Mouse (Mus musculus): ENCODE data around the gene Tmem72.
A peak's percentile ranks its signal among the peaks of the same experiment; 100 is the strongest.

Tmem72 gene

DNA sequence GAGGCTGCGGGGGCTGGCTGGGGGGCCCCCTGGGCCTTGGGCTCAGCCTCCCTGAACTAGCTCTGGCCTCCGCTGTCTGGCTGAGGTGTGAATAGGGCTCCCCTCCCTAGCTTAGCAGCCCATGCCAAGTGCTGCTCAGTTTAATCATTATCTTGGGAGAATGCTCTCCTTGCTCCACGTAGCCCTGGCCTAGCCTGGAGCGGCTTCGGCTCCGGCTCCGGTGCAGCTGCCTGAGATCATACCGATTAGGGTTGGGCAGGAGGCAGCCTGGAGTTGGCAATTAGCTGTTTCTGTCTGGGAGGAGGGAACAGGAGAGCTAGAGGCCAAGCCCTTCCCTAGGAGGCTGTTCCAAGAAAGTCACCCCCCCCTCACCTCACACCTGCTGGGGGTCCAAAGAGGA is at the start of gene Tmem72:
Gene Tmem72, minus strand, starts transcription at position 248 of the 400 bp plus-strand sequence.
- no peak for DNase-seq

DNA sequence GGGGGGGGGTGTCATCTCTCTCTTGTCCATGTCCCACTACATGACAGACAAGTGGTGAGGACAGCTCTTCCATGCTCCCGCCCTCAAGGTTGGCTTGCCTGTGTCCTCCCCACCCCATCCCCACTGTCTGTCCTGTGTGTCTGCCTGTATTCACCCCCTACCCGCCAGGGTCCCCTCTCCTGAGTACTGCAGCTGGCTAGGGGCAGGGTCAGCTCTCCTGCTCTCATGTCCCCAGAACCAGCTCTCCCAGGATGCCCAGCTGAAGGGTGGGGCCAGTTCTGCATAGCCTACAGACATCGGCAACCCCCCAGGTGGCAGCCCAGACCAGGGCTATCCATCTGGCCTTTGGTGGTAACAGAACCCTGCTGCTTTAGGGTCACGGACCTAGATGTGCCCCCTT is 47.8 kb upstream of the Tmem72 start:
- DNase-seq: no peak

DNA sequence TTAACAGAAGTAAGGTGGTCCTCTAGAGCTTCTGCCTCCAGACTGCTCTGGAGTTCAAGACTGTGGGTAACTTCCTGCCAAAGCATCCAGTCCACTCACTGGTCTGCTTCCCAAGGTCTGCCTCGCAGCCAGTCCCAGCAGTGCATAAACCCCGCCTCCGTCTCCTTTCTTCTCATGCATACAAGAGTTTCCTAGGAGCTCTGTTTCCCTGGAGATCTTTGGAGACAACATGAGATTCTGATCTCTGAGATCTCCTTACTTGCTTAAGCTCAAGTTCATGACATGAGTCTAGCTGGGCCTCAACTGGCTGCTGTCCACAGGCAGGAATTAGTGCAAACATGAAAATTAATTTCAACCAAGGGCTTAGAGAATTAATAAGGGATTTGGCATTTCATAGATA is 45.6 kb upstream of the Tmem72 start:
- peak; percentile 37 for DNase-seq

DNA sequence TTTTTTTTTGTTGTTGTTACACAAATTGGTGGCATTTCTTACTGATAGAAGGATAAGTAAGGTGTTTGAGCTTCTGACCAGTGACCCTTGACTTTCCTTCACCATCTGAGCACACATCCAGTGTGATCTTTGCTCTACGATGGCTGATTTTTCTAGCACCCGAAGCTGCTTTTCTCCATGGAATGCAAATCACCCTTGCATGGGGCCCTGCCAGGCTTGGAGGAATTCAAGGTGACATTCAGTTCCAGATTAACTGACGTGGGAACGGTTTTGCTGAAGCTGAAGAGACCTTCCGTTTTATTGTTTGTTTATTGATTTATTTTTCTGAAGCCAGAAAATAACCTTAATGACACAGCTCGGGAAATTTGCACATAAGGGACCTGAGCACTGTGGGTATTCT is 43.5 kb upstream of the Tmem72 start:
- no peak for DNase-seq

DNA sequence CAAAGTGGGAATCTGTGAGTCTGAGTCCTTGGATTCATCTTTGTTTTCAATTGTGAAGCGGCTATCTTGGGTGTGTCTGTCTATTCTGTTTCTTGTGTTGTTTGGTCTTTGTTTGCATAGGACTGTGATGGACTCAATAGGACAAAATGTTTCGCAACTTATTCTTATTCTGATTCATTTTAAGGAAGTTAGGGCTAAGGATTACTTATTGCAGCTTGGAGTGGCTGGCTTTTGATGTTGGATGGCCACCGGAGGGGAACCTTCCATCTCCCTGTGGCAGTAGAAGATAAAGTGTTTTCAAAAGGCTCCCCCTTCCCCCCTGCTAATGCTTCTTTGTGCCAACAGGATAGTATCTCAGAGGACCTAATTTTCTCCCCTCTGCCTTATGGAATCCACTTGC is 39.7 kb upstream of the Tmem72 start:
- no peak for DNase-seq

DNA sequence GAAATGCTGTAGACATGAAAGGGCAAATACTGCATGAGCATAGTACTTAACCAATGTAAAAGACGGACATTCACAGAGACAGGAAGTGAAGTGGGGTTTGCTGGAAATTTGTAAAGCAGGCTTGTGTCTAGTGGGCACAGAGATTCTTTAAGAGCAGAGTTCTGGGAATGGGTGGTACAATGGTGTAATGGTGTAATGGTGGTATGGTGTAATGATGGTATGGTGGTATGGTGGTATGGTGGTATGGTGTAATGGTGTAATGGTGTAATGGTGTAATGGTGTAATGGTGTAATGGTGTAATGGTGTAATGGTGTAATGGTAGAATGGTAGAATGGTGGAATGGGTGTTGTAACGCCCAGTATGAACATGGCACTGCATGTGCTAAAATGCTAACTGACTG is 21.3 kb upstream of the Tmem72 start:
- DNase-seq: no peak

DNA sequence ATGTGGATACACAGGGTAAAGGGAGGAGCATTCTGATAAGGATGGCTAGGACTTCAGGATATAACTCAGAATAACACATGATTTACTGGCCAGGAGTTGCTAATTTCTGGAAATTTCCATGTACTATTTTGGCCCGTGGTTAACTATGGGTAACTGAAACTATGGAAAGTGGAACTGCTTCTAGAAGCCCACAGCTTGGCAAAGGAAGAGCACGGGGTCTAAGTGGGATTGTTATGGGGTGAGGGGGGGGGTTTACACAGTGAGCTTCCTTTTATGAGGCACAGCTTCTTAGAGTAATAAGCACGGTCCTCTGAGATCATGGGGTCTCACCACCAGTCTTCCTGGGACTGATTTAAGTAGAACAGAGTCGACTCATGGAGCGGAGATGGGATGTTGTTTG is 18.6 kb upstream of the Tmem72 start:
- no peak for DNase-seq

DNA sequence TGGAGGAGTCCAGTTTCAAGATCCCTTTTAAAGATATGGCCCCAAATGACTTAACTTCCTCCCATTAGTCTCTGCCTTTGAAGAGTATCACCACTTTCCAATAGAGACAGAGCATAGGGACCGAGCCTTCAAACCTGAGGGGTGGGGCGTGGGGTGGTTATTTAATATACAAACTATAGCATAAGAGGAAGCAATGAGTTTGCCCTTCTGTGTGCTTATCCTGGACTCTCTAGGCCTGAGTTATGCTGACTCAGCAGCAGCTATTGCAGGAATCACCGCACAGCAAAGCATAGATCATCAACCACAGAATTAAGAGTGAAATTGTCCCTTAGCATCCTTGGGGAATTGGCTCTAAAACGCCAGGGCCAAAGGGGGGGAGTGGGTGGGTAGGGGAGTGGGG is 16.9 kb upstream of the Tmem72 start:
- no peak for DNase-seq

DNA sequence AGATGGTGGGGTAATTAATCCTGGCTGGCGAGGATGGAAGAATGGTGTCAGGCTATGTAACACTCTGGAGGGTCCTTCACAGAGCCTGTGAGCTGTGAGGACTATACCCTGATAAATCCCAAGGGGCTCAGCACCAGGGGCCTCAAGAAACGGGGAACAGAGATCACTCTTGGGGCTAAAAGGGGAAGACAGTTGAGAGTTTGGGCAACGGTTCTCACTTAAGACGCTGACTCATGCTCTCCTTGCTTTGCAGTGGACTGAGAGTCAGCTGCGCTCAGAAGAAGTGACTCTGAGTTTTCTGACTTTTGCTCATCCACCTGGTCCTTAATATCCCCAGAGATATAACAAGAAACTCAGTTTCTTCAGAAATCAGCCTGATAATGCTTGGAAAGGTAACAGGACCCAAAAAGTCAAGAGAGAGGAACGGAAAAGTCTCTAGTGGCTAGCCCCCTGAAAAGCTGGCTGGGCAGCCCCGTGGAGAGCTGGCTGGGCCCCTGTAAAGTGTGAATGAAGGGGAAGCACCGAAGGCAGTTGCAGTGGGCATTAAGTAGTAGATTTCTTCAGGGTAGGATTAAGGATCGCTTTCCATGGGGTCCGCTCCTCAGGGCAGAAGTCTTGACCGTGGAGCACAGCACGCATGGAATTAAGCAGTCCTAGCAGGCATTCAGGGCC is 7.9 kb upstream of the Tmem72 start:
- no peak for DNase-seq

DNA sequence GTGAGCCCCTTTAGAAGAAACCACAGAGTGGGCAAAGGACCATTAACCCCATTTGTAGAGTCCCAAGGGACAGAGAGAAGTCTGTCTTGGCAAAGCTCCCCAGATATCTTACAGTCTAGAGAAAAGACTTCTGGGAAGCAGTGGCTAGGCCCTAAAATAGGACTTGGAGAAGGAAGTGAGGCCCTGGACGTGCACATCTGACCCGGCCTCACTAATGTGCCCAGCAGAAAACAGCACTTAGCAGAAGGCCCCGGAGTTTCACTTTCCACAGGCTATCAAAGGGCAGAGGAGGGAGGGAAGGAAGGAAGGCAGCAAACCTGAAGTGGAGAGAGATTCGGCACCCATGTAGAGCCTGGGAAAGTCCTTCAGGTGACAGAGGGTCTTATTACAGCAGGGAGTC is 2.2 kb upstream of the Tmem72 start:
- DNase-seq: no peak

DNA sequence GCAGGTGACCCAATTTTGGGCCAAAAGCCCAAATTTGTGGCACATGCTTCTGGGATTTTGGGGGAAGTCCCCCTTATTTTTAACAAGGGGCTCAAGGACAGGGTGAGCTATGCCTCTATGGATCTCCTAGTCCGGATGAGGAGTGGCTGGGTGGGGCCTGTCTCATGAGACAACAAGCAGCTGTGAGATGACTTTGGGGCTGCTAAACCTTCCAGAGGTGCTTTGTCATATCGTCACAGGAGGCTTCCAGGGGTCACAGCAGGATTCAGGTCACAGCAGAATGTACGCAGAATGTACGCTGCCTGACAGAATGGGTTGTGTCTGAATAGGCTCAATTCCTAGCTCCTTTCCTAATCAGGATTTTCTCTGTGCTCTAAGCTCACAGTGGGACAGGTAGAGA is 1.6 kb upstream of the Tmem72 start:
- DNase-seq: no peak

DNA sequence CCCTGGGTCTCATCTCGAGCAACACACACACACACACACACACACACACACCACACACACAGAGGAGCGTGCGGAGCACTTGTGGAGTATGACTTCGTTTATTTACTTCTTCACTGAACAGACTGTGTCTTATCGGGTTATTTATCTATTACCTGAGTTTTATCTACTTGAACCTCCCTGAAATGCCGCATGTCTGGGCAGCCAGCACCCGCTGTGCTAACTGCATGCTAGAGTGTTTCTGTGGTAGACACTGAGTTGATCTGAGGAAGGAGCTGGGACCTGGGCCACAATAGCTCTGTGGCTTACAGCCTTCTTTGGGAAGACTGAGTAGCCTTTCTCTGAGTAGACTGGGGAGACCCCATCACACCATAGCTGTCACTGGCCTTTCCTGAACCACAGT is 1.1 kb upstream of the Tmem72 start:
- DNase-seq: no peak

DNA sequence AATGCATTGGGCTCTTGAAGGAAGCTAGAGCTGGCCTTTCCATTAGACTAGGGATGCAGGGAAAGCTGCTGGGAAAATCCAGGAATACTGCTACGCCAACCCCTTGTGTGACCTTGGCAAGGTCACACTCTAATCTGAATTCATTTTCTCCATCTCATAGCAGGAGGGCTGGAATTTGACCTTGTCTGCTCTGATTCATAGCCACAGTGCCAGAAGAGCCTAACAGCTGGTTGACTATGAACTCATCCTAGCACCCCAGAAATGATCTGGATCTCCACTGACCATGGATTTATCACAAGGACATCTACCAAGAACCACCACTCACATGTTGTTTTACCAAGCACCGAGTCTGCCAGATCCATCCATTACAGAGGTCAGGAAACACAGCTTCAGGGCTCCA is 1.5 kb downstream of the Tmem72 start:
- DNase-seq: no peak

DNA sequence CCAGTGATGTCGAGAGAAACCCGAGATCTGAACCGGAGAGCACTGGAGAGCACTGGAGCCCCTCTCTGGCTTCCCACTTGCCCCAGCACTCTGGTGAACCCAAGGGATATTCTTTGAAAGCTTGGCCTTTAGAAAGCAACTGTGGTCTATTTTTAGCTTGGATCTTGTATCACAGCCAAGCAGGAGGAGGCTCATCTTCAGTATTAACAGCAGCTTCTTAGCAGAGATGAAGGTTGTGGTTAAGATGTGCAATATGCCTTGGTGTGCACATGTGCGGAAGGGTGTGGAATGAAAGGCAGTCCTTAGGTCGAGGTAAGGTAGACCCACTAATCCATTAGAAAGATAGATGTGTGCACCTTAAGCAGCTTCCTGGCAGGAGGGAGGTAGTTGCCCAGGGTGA is 2.1 kb downstream of the Tmem72 start:
- DNase-seq: no peak

DNA sequence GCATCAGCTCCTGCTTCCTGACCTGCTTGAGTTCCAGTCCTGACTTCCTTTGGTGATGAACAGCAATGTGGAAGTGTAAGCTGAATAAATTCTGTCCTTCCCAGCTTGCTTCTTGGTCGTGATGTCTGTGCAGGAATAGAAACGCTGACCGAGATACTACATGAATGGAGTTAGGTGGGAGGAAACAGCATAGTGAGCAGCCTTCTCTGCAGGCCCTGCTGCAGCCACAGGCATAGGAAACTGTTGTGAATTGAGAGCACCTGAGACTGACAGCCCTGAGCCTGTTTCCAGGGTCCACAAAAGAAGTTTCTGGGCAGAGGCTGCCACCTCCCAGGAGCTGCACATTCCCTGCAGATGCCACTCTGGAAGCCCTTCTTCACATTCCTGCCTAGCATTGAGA is 2.7 kb downstream of the Tmem72 start:
- no peak for DNase-seq

DNA sequence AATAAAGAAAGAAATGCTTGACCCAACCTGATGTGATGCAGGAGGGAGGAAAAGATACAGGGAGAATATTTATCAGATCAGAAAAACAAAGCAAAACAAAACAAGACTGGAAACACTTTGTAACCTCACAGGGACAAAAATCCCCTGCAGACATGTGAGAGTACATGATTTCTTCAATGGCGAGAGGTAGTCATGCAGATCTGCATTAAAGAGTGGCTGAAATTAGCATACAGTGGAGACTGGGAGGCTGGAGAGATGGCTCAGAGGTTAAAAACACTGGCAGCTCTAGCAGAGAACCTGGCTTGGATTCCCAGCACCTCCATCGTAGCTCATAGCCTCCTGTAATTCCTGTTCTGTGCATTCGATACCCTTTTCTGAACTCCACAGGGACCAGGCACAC is 4.2 kb downstream of the Tmem72 start:
- no peak for DNase-seq

DNA sequence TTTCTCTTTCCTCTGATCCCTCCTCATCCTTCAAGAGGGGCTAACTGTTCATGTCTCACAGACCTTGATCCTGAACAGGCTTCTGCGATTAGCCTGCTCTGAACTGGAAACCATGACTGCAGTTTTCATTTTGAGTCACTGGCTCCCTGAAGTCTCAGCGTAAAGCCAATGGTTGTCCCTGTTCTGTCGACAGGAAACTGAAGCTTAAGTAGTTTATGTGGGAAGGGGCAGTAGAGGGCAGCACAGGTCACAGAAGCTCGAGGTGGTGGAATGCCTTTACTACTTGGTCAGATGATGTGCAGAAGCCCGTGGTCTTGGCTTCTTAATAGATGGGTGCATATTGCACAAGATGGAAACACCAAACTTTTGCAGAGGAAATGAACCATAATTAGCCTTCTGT is 4.7 kb downstream of the Tmem72 start:
- peak; percentile 39 for DNase-seq

DNA sequence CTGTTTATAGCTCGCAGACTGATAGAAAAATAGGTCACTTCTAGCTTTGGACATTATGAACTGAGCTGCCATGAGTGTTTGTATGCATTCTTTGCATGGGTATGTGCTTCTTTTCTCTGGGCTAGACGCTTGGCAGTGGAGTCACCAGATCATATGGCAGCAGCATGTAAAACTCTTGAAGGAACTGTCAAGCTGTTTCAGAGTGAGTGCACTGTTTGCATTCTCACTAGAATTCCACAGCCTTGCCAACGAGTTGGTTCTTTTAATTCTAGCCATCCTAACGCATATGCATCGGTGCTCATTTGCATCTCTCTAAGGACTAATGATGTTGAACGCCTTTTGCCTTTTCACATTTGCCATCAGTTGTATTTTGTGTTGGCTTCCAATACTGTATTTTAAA is 12.4 kb downstream of the Tmem72 start:
- DNase-seq: no peak

DNA sequence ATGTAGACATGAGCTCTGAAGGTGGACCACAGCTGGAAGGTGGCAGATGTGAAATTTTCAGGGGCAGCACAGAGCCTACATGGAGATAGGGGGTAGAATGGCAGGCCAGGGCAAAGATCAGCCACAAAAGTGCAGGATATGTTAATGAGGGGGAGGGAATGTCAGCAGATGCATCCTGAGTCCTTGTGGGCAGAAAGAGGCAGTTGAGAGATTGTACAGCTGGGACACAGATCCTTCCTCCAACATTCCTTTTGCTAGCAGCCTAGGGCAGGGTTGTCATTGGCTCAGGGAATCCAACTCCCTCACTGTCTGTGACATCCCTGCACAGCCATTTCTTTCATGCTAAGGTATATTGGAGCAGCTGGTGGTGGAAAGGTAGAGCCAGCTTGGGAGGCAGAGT is 15.9 kb downstream of the Tmem72 start:
- DNase-seq: no peak

DNA sequence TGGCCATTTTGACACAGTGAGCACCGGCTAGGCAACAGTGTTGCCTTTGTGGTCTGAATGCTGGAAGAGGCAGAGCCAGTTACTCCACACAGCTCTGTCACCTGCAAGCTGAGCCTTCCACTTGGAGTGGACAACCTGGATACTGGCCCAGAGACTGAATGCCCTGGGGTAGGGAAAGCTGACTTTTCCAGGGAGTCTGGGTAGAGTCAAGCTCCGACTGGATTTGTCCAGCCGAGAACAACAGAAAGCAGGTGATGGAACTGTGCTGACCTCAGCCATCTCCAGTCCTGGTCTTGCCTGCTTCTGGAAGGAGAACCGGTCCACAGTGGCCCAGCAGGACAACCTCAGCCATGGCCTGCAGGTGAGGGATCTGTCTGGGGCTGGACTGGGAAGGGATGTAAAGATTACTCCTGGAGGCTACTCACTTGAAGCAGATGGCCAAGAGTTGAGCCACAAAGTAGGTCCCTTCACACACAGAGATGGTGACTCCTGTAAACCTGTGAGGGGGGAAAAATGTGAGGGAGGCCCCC is 18.8 kb downstream of the Tmem72 start:
- no peak for DNase-seq

DNA sequence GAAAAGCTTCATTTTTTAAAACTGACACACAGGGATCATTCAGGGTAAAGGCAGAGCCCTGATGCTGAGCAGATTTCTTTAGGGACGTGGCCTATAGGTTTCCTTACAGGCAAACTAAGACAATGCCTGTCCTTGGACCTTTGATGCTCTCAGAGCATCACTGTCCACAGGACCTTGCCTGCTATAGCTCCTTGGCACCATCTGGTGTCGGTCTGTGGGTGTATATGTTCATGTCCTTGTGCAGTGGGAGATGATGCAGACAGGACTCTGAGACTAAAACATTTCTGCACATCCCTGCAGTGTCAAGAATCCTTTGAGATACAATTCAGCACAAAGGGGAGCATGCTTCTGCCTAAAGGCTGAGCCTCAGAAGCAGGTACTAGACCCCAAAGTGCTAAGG is 19.3 kb downstream of the Tmem72 start:
- DNase-seq: no peak

DNA sequence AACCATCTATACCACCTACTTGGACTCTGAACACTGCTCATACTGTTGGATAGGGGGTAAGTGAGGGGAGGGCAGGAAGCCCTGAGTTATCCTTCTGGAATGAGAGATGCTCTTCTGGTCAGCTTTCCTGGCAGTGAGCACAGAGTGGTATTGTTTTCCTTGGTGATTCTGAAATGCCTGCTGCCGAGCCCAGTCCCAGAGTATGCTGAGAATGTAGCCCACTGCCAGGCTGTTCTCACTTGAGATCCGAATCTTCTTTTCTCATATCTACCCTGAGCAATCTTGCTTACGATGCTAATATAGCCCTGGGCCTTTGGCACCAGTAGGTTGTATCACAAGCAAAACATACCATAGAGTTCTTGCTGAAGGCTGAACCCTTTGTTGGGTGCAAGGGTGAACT is 22.4 kb downstream of the Tmem72 start:
- DNase-seq: no peak

DNA sequence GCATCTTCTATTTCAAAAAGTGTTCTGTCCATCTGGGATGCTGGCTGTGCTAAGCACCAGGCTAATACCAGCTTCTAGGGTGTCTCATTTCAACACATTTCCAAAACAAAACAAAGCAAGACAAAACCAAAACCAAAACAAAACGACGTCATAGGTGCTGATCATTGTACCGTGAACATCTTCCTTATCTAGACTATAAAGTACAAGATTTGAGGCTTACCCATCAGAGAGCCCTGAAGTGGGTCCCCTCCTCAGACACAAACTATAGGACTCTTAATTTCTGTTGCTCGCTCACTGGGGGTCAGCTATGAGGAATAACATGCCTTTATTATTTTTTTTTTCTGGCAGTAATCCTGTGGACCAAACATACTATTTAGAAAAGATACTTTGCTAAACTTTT is 23.1 kb downstream of the Tmem72 start:
- DNase-seq: no peak

DNA sequence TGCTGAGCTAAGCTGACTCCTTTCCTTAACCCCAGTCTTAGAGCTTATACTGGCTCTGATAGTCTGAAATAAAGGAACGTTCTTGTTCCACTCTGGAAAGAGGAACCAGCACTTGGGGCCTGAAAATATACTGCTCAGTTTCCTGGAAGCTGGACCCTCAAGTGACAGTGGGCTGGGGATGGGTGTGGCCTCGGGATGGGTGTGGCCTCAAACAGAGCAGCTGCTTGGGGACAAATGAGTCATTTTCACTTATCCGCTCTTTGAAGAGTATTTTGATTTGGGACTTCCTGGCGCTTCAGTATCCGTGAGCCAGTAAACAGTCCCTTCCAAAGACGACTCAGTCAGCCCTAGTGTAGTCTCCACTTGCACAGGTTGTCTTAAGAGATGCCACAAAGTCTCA is 34.4 kb downstream of the Tmem72 start:
- peak; percentile 38 for DNase-seq

DNA sequence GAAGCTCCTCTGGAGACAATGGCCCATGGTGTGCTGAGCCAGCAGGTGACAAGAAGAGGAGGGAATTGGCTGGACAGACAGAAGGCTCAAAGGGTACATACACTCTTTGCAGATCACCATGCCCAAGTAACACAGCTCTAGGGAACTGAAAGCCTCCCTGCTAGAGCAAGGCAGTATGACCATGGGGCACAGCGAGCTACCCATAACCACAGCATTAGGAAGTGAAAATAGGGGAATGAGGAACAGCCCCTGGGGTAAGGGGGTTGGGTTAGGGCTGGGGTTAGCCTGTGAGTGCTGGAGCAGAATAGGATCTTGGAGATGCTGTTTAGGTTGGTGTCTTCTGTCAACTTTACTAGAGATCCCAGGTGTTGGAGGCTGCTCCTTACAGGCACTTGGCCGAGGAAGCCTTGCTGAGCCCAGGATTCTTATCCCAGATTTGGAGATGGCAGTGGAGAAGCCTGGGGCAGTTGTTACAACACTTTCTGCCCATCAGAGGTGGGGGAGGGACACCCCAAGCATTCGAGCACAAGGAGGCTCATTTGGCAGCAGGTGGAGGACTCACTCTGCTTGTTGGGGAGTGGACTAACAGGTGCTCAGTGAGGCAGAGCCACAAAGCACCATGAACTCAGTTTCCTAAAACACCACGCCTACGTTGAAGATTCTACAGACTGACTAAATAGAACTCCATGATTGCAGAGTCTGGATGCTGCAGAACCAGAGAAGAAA is 37.0 kb downstream of the Tmem72 start:
- DNase-seq: no peak

All from embryo, embryonic 11 days (tissue).